Mouse (Mus musculus): ENCODE data around the gene Tent4b. TPM values are rescaled to one million over a fixed set of nuclear protein-coding genes. Genes with fewer than 3 reads are reported as not detected.

Tent4b gene
- total RNA-seq, 2 experiments from 2014 or later = 12.4 to 17.2 TPM

GRCm38 (mm10) chr8:88301589-88302437, 102.8 kb downstream of the Tent4b start:
- DNase-seq = no peak

DNA sequence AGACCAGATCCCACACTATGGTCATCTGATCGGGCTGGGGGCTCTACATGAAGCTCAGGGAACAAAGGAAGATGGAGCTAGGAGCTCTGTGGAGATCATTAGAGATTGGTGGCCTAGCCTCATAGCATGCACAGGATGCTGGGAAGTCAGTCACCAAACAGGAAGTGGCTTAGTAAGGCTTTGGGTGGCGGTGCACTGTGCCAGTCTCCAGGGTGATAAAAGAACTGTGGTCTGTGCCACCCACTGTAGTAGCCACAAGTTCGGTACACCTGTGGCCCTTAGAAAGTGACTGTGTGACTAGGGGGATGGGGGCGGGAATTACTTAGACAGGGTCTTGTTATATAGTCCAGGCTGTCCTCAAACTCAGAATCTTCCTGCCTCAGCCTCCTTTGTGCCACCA, 106.8 kb downstream of the Tent4b start:
- DNase-seq = no peak

GRCm38 (mm10) chr8:88306511-88306910, 107.5 kb downstream of the Tent4b start:
- no peak for DNase-seq

DNA sequence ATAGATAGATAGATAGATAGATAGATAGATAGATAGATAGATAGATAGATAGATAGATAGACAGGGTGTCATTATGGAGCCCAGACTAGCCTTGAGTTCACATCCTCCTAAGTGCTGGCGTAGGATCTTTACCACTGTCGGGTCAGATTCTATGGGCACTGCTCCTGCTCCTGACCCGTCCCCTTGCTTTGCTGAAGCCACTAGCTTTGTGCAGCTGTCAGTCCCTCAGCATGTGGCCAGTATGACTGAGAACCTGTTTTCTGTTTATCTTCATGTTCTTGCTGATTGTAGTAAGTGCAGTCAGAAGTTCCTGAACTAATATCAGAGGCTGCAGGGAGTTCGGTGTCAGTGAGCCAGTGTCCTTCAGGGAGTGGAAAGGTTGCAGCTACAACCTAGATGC, 108.7 kb downstream of the Tent4b start:
- DNase-seq = no peak

Other genes with a start within 250 kb of the Tent4b start
- 10 to 100 TPM; 20.7 to 23.5 TPM for gene Zfp423, start 239.6 kb upstream of the Tent4b start, total RNA-seq (2021)
- gene Cnep1r1, start 80.4 kb upstream of the Tent4b start, total RNA-seq (2021) = 10 to 100 TPM; 32.8 to 33.1 TPM
- 10 to 100 TPM; 23.3 to 25.6 TPM for gene Heatr3, start 61.4 kb upstream of the Tent4b start, total RNA-seq (2021)
- 10 to 100 TPM; 12.7 to 17.7 TPM for gene Adcy7, start 73.2 kb downstream of the Tent4b start, total RNA-seq (2021)
- gene Brd7, start 163.0 kb downstream of the Tent4b start, total RNA-seq (2021) = 10 to 100 TPM; 61.2 to 73.3 TPM